Mouse (Mus musculus) embryonic facial prominence, embryonic 13.5 days (tissue): ENCODE data around the gene Mrpl21. TPM values are rescaled to one million over a fixed set of nuclear protein-coding genes. Genes with fewer than 3 reads are reported as not detected.

Experiments used
- ATAC-seq: fragments of 200-750 bp; cut with Nextera tagmentation; 2 replicates; pipeline ENCODE4 v1.8.0; 2017; ENCODE audit warnings: low read depth; ENCODE audit not compliant: insufficient number of reproducible peaks, insufficient read depth, low FRiP score, low TSS enrichment
- H3K27ac ChIP-seq: fragments of 300-500 bp; sonication (generic); 2 replicates; pipeline ENCODE4 v1.5.1; 2015; ENCODE audit warnings: moderate library complexity, mild to moderate bottlenecking, inconsistent platforms
- H3K27me3 ChIP-seq: fragments of 300-500 bp; sonication (generic); 2 replicates; pipeline ENCODE4 v1.6.1; 2015; ENCODE audit warnings: mild to moderate bottlenecking, inconsistent platforms
- H3K36me3 ChIP-seq: fragments of 300-500 bp; sonication (generic); 2 replicates; pipeline ENCODE4 v1.6.1; 2015; ENCODE audit warnings: mild to moderate bottlenecking, inconsistent platforms
- H3K4me1 ChIP-seq: fragments of 300-500 bp; sonication (generic); 2 replicates; pipeline ENCODE4 v1.6.1; 2015; ENCODE audit warnings: inconsistent platforms
- H3K4me2 ChIP-seq: fragments of 300-500 bp; sonication (generic); 2 replicates; pipeline ENCODE4 v1.6.1; 2015; ENCODE audit warnings: moderate library complexity, mild to moderate bottlenecking, inconsistent platforms
- H3K4me3 ChIP-seq: fragments of 300-500 bp; sonication (generic); 2 replicates; pipeline ENCODE4 v1.5.1; 2015; ENCODE audit warnings: mild to moderate bottlenecking, inconsistent platforms
- H3K9ac ChIP-seq: fragments of 300-500 bp; sonication (generic); 2 replicates; pipeline ENCODE4 v1.6.1; 2015; ENCODE audit warnings: mild to moderate bottlenecking, inconsistent platforms
- H3K9me3 ChIP-seq: fragments of 300-500 bp; sonication (generic); 2 replicates; pipeline ENCODE4 v1.6.1; 2016; ENCODE audit warnings: inconsistent platforms
- WGBS: fragments of 180-500 bp; shearing (Covaris S2); methylation state at CpG from one replicate; pipeline ENCODE4 v1.1.7; 2015; ENCODE audit warnings: mixed read lengths; 5-methylcytosine and 5-hydroxymethylcytosine counted together
- polyA plus RNA-seq: library from polyadenylated mRNA; unstranded; fragments of >200 nt; fragmentation: Nextera tagmentation; extraction: Ambion mirVana; gene quantifications from 2 replicates; pipeline ENCODE4 v1.2.1, GENCODE M21; 2015

Gene Mrpl21
- polyA plus RNA-seq, 1 experiment from 2014 or later = 128 TPM

GRCm38 (mm10) chr19:3304017-3304416 is 21.3 kb downstream of the Mrpl21 start:
- Histone ChIP-seq H3K4me1 (no peaks in the 10 kb centered on the region), H3K36me3 (no peaks in the 10 kb centered on the region), H3K9ac (no peak overlapping the region), H3K27ac (no peak overlapping the region), H3K27me3 (peaks cover 4% of the 10 kb centered on the region; the same call in 1 of the 2 replicates), H3K4me2 (no peak overlapping the region), H3K9me3 (no peaks in the 10 kb centered on the region), H3K4me3 (no peak overlapping the region)
- ATAC-seq = no peak
- 45% methylated on average over 4 of the region's 4 CpGs for WGBS

GRCm38 (mm10) chr19:3307175-3307949 is 24.7 kb downstream of the Mrpl21 start:
- Histone ChIP-seq H3K9ac (no peak overlapping the region), H3K27ac (no peak overlapping the region)

GRCm38 (mm10) chr19:3319341-3319740 is 36.6 kb downstream of the Mrpl21 start:
- H3K27me3 ChIP-seq = peaks cover 39% of the 10 kb centered on the region
- no peak for ATAC-seq
- 83% methylated on average over 2 of the region's 2 CpGs for WGBS

More at GRCm38 (mm10) chr19:3307175-3307949, 24.7 kb downstream of the Mrpl21 start:
- no peaks in the 10 kb centered on the region for H3K36me3 ChIP-seq
- H3K9me3 ChIP-seq = no peaks in the 10 kb centered on the region
- H3K27me3 ChIP-seq = peaks cover 4% of the 10 kb centered on the region; the same call in 1 of the 2 replicates
- H3K4me2 ChIP-seq = no peak overlapping the region
- ATAC-seq = no peak
- no peak overlapping the region for H3K4me3 ChIP-seq
- 42% methylated on average over 16 of the region's 16 CpGs for WGBS
- no peaks in the 10 kb centered on the region for H3K4me1 ChIP-seq

GRCm38 (mm10) chr19:3320086-3320485 is 37.4 kb downstream of the Mrpl21 start:
- Histone ChIP-seq H3K9ac (no peak overlapping the region), H3K9me3 (no peaks in the 10 kb centered on the region), H3K27ac (no peak overlapping the region), H3K36me3 (no peaks in the 10 kb centered on the region), H3K4me2 (no peak overlapping the region), H3K4me1 (peaks cover 23% of the 10 kb centered on the region), H3K27me3 (peaks cover 39% of the 10 kb centered on the region), H3K4me3 (no peak overlapping the region)
- whole genome bisulfite sequencing = 78% methylated on average over 7 of the region's 7 CpGs
- ATAC-seq = no peak

More at GRCm38 (mm10) chr19:3319341-3319740, 36.6 kb downstream of the Mrpl21 start:
- Histone ChIP-seq H3K36me3 (no peaks in the 10 kb centered on the region), H3K4me1 (peaks cover 21% of the 10 kb centered on the region), H3K4me3 (no peak overlapping the region), H3K9me3 (no peaks in the 10 kb centered on the region), H3K9ac (no peak overlapping the region), H3K4me2 (no peak overlapping the region), H3K27ac (no peak overlapping the region)

GRCm38 (mm10) chr19:3320801-3321200 is 38.1 kb downstream of the Mrpl21 start:
- no peak overlapping the region for H3K27ac ChIP-seq

GRCm38 (mm10) chr19:3321617-3322016 is 38.9 kb downstream of the Mrpl21 start:
- no peak overlapping the region for H3K27ac ChIP-seq
- no peak for ATAC-seq
- H3K9ac ChIP-seq = no peak overlapping the region
- no peaks in the 10 kb centered on the region for H3K9me3 ChIP-seq
- H3K4me2 ChIP-seq = peak overlapping the region; percentile 98
- peak overlapping the region; percentile 61; the same call in 1 of the 2 replicates for H3K4me3 ChIP-seq
- no peaks in the 10 kb centered on the region for H3K36me3 ChIP-seq
- peaks cover 39% of the 10 kb centered on the region for H3K27me3 ChIP-seq
- 9% methylated on average over 11 of the region's 11 CpGs for WGBS
- peaks cover 33% of the 10 kb centered on the region for H3K4me1 ChIP-seq

More at GRCm38 (mm10) chr19:3320801-3321200, 38.1 kb downstream of the Mrpl21 start:
- no peak for ATAC-seq
- Histone ChIP-seq H3K9ac (no peak overlapping the region), H3K4me2 (no peak overlapping the region), H3K9me3 (no peaks in the 10 kb centered on the region), H3K36me3 (no peaks in the 10 kb centered on the region), H3K4me1 (peaks cover 25% of the 10 kb centered on the region), H3K27me3 (peaks cover 39% of the 10 kb centered on the region), H3K4me3 (no peak overlapping the region)
- WGBS = 74% methylated on average over 3 of the region's 3 CpGs

GRCm38 (mm10) chr19:3322261-3322969 is 39.7 kb downstream of the Mrpl21 start, which contains the start of gene Cpt1a:
TSS of gene Cpt1a (plus strand) at chr19:3322334.
- Histone ChIP-seq H3K9me3 (no peaks in the 10 kb centered on the region), H3K4me2 (peak within 1 kb of the TSS; percentile 98), H3K4me1 (peaks cover 35% of the 10 kb centered on the region), H3K27ac (no peak within 1 kb of the TSS), H3K27me3 (peaks cover 39% of the 10 kb centered on the region), H3K9ac (peak within 1 kb of the TSS; percentile 72), H3K36me3 (no peaks in the 10 kb centered on the region), H3K4me3 (peak within 1 kb of the TSS; percentile 61)
- no peak for ATAC-seq
- 3% methylated on average over 26 of the region's 26 CpGs for WGBS

GRCm38 (mm10) chr19:3323201-3323621 is 40.5 kb downstream of the Mrpl21 start:
- no peak overlapping the region for H3K27ac ChIP-seq
- H3K4me3 ChIP-seq = peak overlapping the region; percentile 61
- peaks cover 35% of the 10 kb centered on the region for H3K4me1 ChIP-seq
- peaks cover 39% of the 10 kb centered on the region for H3K27me3 ChIP-seq
- WGBS = under 1% methylated on average over 47 of the region's 47 CpGs
- peak overlapping the region; percentile 98 for H3K4me2 ChIP-seq
- ATAC-seq = peak; percentile 91
- H3K36me3 ChIP-seq = no peaks in the 10 kb centered on the region
- no peaks in the 10 kb centered on the region for H3K9me3 ChIP-seq
- H3K9ac ChIP-seq = peak overlapping the region; percentile 72

GRCm38 (mm10) chr19:3323753-3324270 is 41.1 kb downstream of the Mrpl21 start:
- WGBS = under 1% methylated on average over 34 of the region's 34 CpGs
- H3K4me3 ChIP-seq = peak overlapping the region; percentile 61
- peaks cover 35% of the 10 kb centered on the region for H3K4me1 ChIP-seq
- no peaks in the 10 kb centered on the region for H3K36me3 ChIP-seq
- H3K27me3 ChIP-seq = peaks cover 39% of the 10 kb centered on the region
- ATAC-seq = no peak; the same call in 1 of the 2 replicates
- peak overlapping the region; percentile 98 for H3K4me2 ChIP-seq
- H3K9ac ChIP-seq = peak overlapping the region; percentile 72
- no peaks in the 10 kb centered on the region for H3K9me3 ChIP-seq
- peak overlapping the region; percentile 45; the same call in 1 of the 2 replicates for H3K27ac ChIP-seq

GRCm38 (mm10) chr19:3324271-3324811 is 41.6 kb downstream of the Mrpl21 start:
- Histone ChIP-seq H3K9me3 (no peaks in the 10 kb centered on the region), H3K27ac (peak overlapping the region; percentile 94), H3K27me3 (peaks cover 38% of the 10 kb centered on the region), H3K9ac (peak overlapping the region; percentile 72), H3K36me3 (no peaks in the 10 kb centered on the region), H3K4me1 (peaks cover 35% of the 10 kb centered on the region), H3K4me2 (peak overlapping the region; percentile 98), H3K4me3 (peak overlapping the region; percentile 61)
- ATAC-seq = no peak
- WGBS = 2% methylated on average over 17 of the region's 17 CpGs
